Mouse (Mus musculus): Measurements from ENCODE around the gene Ubtd1. TPM values are rescaled to one million over a fixed set of nuclear protein-coding genes. Genes with fewer than 3 reads are reported as not detected.
A peak's percentile ranks its signal among the peaks of the same experiment; 100 is the strongest.

The Ubtd1 gene
- total and polyA plus RNA-seq, 3 experiments, result 3.4 to 5.8 (median 3.6) TPM

DNA sequence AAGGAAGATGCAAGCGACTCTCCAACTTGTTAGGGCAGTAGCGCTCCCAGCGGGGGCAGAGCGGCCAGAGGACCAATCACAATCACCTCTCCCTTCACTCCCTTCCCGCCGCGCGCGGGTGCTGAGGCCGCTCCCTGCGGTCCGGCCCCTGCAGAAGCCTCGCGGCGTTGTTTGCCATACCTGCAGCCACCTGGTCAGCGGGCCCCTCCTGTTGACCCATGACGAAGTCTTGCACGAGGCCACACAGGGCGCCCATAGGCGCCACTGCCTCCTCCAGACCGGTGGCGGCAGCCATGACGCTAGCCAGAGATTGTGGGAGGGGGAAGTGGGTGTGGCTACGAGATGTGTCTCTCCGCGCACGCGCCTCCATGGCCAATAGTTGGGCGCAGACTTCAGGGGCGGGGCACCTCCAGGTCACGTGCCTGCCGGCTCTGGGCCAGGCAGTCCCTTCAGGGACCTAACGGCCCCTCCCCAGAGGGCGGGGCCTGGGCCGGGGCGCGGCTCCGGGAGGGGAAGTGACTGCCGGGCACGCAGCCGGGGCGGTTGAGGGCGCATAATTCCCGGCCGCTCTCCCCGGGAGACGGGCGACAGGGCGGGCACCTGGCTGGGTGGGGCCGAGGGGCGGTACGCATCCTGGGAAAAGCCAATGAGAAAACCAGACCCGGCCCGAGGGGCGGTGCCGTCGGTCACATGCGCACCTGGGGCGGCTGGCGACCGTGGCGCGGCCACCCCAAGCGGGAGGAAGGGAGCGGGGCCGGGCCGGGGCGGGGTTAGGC is 556 bp upstream of the Ubtd1 start, which contains the start of gene Mms19:
Mms19 (minus strand) TSS at position 339 of the 776 bp plus-strand sequence.
- peaks cover 0 to 18% of the 10 kb centered on the region in 2 experiments for H3K36me3 ChIP-seq (replicated peaks in 1 of 2; ENCODE audit: control insufficient read depth in 1 of 2, insufficient read depth in 1 of 2, low read length in 1 of 2)
- H3K27ac ChIP-seq (ENCODE audit: insufficient read depth, low read depth), result peak within 1 kb of the TSS; percentile 16
- peaks cover 20% of the 10 kb centered on the region for H3K79me2 ChIP-seq (replicated peaks; ENCODE audit: control insufficient read depth, extremely low read depth, insufficient read depth, poor library complexity, severe bottlenecking)
- peaks cover 24% of the 10 kb centered on the region for H3K27me3 ChIP-seq (replicated peaks)
- dilution Hi-C loops (cut with MboI; ENCODE audit: extremely low pct_ligation_motif_present, extremely low pct_unique_long_range_greater_than_20kb, low sequenced_read_pairs), result no loop called here
- DNase-seq (ENCODE audit: extremely low read depth), result peak; percentile 98
- TF ChIP-seq POLR2AphosphoS2 (IDR thresholded peaks at IDR 0.05; ENCODE audit: low read depth, low read length) (peak; percentile 75), EP300 (IDR thresholded peaks at IDR 0.05; ENCODE audit: low read length) (no peak), SIN3A (IDR thresholded peaks at IDR 0.05; ENCODE audit: low read length) (no peak; the same call in 1 of the 2 replicates), USF1 (IDR thresholded peaks at IDR 0.05; ENCODE audit: low read depth, low read length) (peak; percentile 96), ZMIZ1 (IDR thresholded peaks at IDR 0.05; ENCODE audit: low read depth, low read length) (peak; percentile 80; the same call in 1 of the 2 replicates), POLR2A (IDR thresholded peaks at IDR 0.05; ENCODE audit: low read depth, low read length) (peak; percentile 93), CTCF (conservative IDR thresholded peaks at IDR 0.05 in 1 of 2, IDR thresholded peaks at IDR 0.05 in 1 of 2; ENCODE audit: low read depth in 2 of 2, low read length in 2 of 2) (peak in 1 of 2 experiments; percentile 31; a peak in 2 of 4 replicates), ZC3H11A (IDR thresholded peaks at IDR 0.05; ENCODE audit: low read depth, low read length) (no peak), SMC3 (IDR thresholded peaks at IDR 0.05; ENCODE audit: low read depth, low read length) (no peak), E2F4 (IDR thresholded peaks at IDR 0.05; ENCODE audit: insufficient replicate concordance, low read depth, low read length) (no peak), JUND (conservative IDR thresholded peaks at IDR 0.05; ENCODE audit: low read depth, low read length) (no peak), MXI1 (IDR thresholded peaks at IDR 0.05; ENCODE audit: low read depth, low read length) (peak; percentile 90), CHD1 (IDR thresholded peaks at IDR 0.05; ENCODE audit: low read depth, low read length) (no peak), MEF2A (IDR thresholded peaks at IDR 0.05; ENCODE audit: borderline replicate concordance, low read depth, low read length) (no peak; the same call in 1 of the 2 replicates), IRF4 (IDR thresholded peaks at IDR 0.05; ENCODE audit: low read depth, low read length) (peak; percentile 11; the same call in 1 of the 2 replicates), USF2 (conservative IDR thresholded peaks at IDR 0.05; ENCODE audit: low read depth, low read length) (peak; percentile 93), UBTF (IDR thresholded peaks at IDR 0.05; ENCODE audit: low read depth, low read length) (no peak), JUN (IDR thresholded peaks at IDR 0.05; ENCODE audit: insufficient read depth, low read depth, low read length) (no peak), MYC (IDR thresholded peaks at IDR 0.05; ENCODE audit: low read depth, low read length) (peak; percentile 16; the same call in 1 of the 2 replicates), KAT2A (IDR thresholded peaks at IDR 0.05; ENCODE audit: insufficient replicate concordance, low read length) (0 out of 2 replicates have a peak, but pooled peaks have one; percentile 55), RCOR1 (conservative IDR thresholded peaks at IDR 0.05; ENCODE audit: low read depth, low read length) (no peak), TBP (conservative IDR thresholded peaks at IDR 0.05; ENCODE audit: low read depth, low read length) (peak; percentile 65; the same call in 1 of the 2 replicates), BHLHE40 (IDR thresholded peaks at IDR 0.05; ENCODE audit: low read depth, low read length) (peak; percentile 90), MAX (IDR thresholded peaks at IDR 0.05; ENCODE audit: low read length) (peak; percentile 96), MAZ (IDR thresholded peaks at IDR 0.05; ENCODE audit: low read depth, low read length) (peak; percentile 96), CHD2 (IDR thresholded peaks at IDR 0.05; ENCODE audit: low read length) (no peak), ZKSCAN1 (IDR thresholded peaks at IDR 0.05; ENCODE audit: borderline replicate concordance, low read depth, low read length) (no peak), NELFE (IDR thresholded peaks at IDR 0.05; ENCODE audit: low read depth, low read length) (peak; percentile 89), MAFK (IDR thresholded peaks at IDR 0.05; ENCODE audit: insufficient replicate concordance, low read length) (no peak), HCFC1 (IDR thresholded peaks at IDR 0.05; ENCODE audit: low read depth, low read length) (peak; percentile 67), GABPA (IDR thresholded peaks at IDR 0.05; ENCODE audit: insufficient replicate concordance, low read depth, low read length) (no peak), RAD21 (IDR thresholded peaks at IDR 0.05; ENCODE audit: low read depth, low read length) (no peak), ELF1 (IDR thresholded peaks at IDR 0.05; ENCODE audit: low read depth, low read length) (peak; percentile 78), TCF12 (IDR thresholded peaks at IDR 0.05; ENCODE audit: low read depth, low read length) (peak; percentile 89), ZNF384 (IDR thresholded peaks at IDR 0.05; ENCODE audit: low read depth, low read length) (no peak), PAX5 (IDR thresholded peaks at IDR 0.05; ENCODE audit: low read length) (no peak), ETS1 (conservative IDR thresholded peaks at IDR 0.05; ENCODE audit: low read depth, low read length) (0 out of 2 replicates have a peak, but pooled peaks have one; percentile 18), NRF1 (IDR thresholded peaks at IDR 0.05; ENCODE audit: low read depth, low read length) (peak; percentile 89)
- H3K4me2 ChIP-seq (ENCODE audit: insufficient read depth, low read depth, poor library complexity, severe bottlenecking), result peak within 1 kb of the TSS; percentile 83
- peak within 1 kb of the TSS; percentile 54 for H3K9ac ChIP-seq (ENCODE audit: insufficient read depth, low read depth)
- no peaks in the 10 kb centered on the region for H3K9me3 ChIP-seq (replicated peaks; ENCODE audit: low read length)
- H3K4me1 ChIP-seq (ENCODE audit: control insufficient read depth in 1 of 2, insufficient read depth in 2 of 2), result peaks cover 0 to 43% of the 10 kb centered on the region in 2 experiments; a peak in 2 of 4 replicates
- H3K4me3 ChIP-seq (replicated peaks in 1 of 3; ENCODE audit: low read depth in 2 of 3, low read length in 2 of 3, poor library complexity in 1 of 3), result peak within 1 kb of the TSS; percentile 65 to 86 (median 83)
- in situ Hi-C loops (cut with MboI; ENCODE audit: low pct_ligation_motif_present, low pct_unique_long_range_greater_than_20kb, low sequenced_read_pairs), result no loop called here

Measured in CH12.LX (cell line).